Mouse (Mus musculus): ENCODE measurements around the gene Arid4a.

Gene Arid4a

GRCm38 (mm10) chr12:71136130-71136973 lies 120.6 kb downstream of the Arid4a start, which contains the start of the genes Timm9 and 2700049A03Rik:
Timm9 (minus strand) TSS chr12:71136684.
2700049A03Rik (plus strand) TSS chr12:71136848.
- in situ Hi-C loops (cut with MboI; ENCODE audit: unreplicated experiment in 2 of 2), result loop anchor here in 1 of 2 experiments (10.0 to 25.0 kb wide), 3 partner anchors 1024 to 1988 kb away; partner anchors contain the start of genes Mnat1 and Nin

GRCm38 (mm10) chr12:71136974-71137491 lies 121.2 kb downstream of the Arid4a start:
- in situ Hi-C loops (cut with MboI; ENCODE audit: unreplicated experiment in 2 of 2), result loop anchor here in 1 of 2 experiments (10.0 to 25.0 kb wide), 3 partner anchors 1025 to 1988 kb away; partner anchors contain the start of genes Mnat1 and Nin

- in situ Hi-C loops (cut with MboI; ENCODE audit: unreplicated experiment in 2 of 2), result loop anchor here in 1 of 2 experiments (10.0 to 25.0 kb wide), 3 partner anchors 1025 to 1987 kb away; partner anchors contain the start of genes Mnat1 and Nin
These were observed 121.9 kb downstream of the Arid4a start for GRCm38 (mm10) chr12:71137686-71138085.

GRCm38 (mm10) chr12:71139258-71139828 lies 123.6 kb downstream of the Arid4a start:
- in situ Hi-C loops (cut with MboI; ENCODE audit: unreplicated experiment in 2 of 2), result loop anchor here in 1 of 2 experiments (10.0 to 25.0 kb wide), 3 partner anchors 1027 to 1985 kb away; partner anchors contain the start of genes Mnat1 and Nin

DNA sequence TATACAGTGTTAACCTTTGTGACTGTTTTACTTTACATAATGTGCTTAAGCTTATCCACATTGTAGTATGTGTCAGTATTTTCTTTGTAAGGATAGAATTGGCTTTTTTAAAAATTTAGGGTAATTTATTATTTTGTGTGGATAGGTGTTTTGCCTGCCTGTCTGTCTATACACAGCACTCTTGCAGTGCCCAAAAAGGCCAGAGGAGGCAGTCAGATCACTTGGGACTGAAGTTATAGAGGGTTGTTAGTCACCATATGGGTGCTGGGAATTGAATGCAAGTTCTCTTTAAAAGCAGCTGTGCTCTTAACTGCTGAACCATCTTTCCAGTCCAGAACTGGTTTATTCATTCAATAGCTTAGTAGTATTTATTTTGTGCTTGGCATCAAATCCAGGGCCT lies 125.4 kb downstream of the Arid4a start:
- in situ Hi-C loops (cut with MboI; ENCODE audit: unreplicated experiment in 2 of 2), result loop anchor here in 1 of 2 experiments (5.0 to 25.0 kb wide), 3 partner anchors 174 to 1804 kb away; partner anchors contain the start of gene Nin

DNA sequence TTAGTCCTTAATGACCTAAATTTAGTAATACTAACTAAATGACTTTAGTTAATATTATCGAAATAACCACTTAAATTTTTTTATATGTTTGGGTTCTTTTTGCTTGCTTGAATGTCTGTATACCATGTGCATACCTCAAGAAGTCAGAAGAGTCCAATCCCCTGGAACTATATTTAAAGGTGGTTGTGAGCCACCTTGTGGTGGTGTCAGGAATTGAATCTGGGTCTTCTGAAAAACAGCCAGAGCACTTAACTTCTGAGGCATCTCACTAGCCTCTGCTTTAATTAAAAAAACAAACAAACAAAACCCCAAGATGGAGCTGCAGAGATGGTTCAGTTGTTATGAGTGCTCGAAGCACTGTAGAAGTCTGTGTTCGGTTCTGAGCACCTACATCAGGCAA lies 131.9 kb downstream of the Arid4a start:
- in situ Hi-C loops (cut with MboI; ENCODE audit: unreplicated experiment in 2 of 2), result loop anchor here (5.0 to 25.0 kb wide), 3 partner anchors 35 to 1810 kb away; partner anchors contain the start of gene Nin (in 1 of the 2)

All from v-Abl transformed pro-B cells (cell line).